Mouse (Mus musculus): Measurements from ENCODE around the gene Sp4. TPM values are rescaled to one million over a fixed set of nuclear protein-coding genes. Genes with fewer than 3 reads are reported as not detected.

The Sp4 gene
- polyA plus RNA-seq, 1 experiment from 2014 or later, result 16.8 TPM

- Histone ChIP-seq H3K27ac (ENCODE audit: low read depth, low read length) (no peak overlapping the region), H3K9ac (ENCODE audit: low read depth, low read length) (no peak overlapping the region), H3K4me2 (replicated peaks; ENCODE audit: low read depth, low read length) (no peak overlapping the region), H3K4me1 (replicated peaks; ENCODE audit: control insufficient read depth, insufficient read depth, low read length) (peaks cover 3% of the 10 kb centered on the region; the same call in 1 of the 2 replicates), H3K4me3 (ENCODE audit: low read depth, low read length) (no peak overlapping the region), H3K27me3 (ENCODE audit: control insufficient read depth, insufficient read depth, low read length) (no peaks in the 10 kb centered on the region), H3K9me3 (ENCODE audit: control insufficient read depth, low read length) (no peaks in the 10 kb centered on the region), H3K36me3 (ENCODE audit: control insufficient read depth, insufficient read depth, low read length) (no peaks in the 10 kb centered on the region)
- DNase-seq (ENCODE audit: low spot score) (no peak), ATAC-seq (ENCODE audit: low FRiP score) (no peak)
- 90% methylated on average over 2 of the region's 2 CpGs for WGBS
Observed at GRCm38 (mm10) chr12:118296236-118296635, 5.0 kb downstream of the Sp4 start.

DNA sequence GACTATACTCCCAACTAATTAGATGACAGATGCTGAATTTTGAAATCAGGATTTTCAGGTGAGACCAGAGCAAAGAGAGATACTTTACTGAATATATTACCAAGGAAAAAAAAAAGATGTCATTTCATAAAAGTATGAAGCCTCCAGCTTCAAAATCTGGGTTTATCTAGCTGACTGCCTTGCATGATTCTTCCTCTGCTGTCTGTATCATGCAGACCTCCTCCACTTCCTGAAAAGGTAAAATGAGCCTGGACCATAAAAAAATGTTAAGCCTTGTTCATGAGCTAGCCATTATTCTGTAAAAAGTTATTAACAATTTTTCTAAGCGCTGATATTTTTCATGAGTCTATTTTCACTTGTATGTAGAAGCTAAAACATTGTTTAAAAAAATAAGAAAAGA, 5.4 kb downstream of the Sp4 start:
- no peak for ATAC-seq (ENCODE audit: low FRiP score)
- Histone ChIP-seq H3K36me3 (ENCODE audit: control insufficient read depth, insufficient read depth, low read length) (no peaks in the 10 kb centered on the region), H3K4me1 (replicated peaks; ENCODE audit: control insufficient read depth, insufficient read depth, low read length) (peaks cover 3% of the 10 kb centered on the region; the same call in 1 of the 2 replicates), H3K4me3 (ENCODE audit: low read depth, low read length) (no peak overlapping the region), H3K27ac (ENCODE audit: low read depth, low read length) (no peak overlapping the region), H3K9ac (ENCODE audit: low read depth, low read length) (no peak overlapping the region), H3K4me2 (replicated peaks; ENCODE audit: low read depth, low read length) (no peak overlapping the region), H3K9me3 (ENCODE audit: control insufficient read depth, low read length) (no peaks in the 10 kb centered on the region), H3K27me3 (ENCODE audit: control insufficient read depth, insufficient read depth, low read length) (no peaks in the 10 kb centered on the region)
- 98% methylated on average over 1 of the region's 1 CpGs for WGBS
- DNase-seq (ENCODE audit: low spot score), result no peak

GRCm38 (mm10) chr12:118288947-118289346, 12.3 kb downstream of the Sp4 start:
- 90% methylated on average over 1 of the region's 1 CpGs for WGBS
- Histone ChIP-seq H3K36me3 (ENCODE audit: control insufficient read depth, insufficient read depth, low read length) (no peaks in the 10 kb centered on the region), H3K9me3 (ENCODE audit: control insufficient read depth, low read length) (no peaks in the 10 kb centered on the region), H3K4me3 (ENCODE audit: low read depth, low read length) (no peak overlapping the region), H3K27me3 (ENCODE audit: control insufficient read depth, insufficient read depth, low read length) (no peaks in the 10 kb centered on the region), H3K9ac (ENCODE audit: low read depth, low read length) (no peak overlapping the region), H3K4me1 (replicated peaks; ENCODE audit: control insufficient read depth, insufficient read depth, low read length) (no peaks in the 10 kb centered on the region), H3K27ac (ENCODE audit: low read depth, low read length) (no peak overlapping the region), H3K4me2 (replicated peaks; ENCODE audit: low read depth, low read length) (no peak overlapping the region)
- DNase-seq (ENCODE audit: low spot score) (no peak), ATAC-seq (ENCODE audit: low FRiP score) (no peak)

- Histone ChIP-seq H3K27me3 (ENCODE audit: control insufficient read depth, insufficient read depth, low read length) (no peaks in the 10 kb centered on the region), H3K27ac (ENCODE audit: low read depth, low read length) (no peak overlapping the region), H3K4me2 (replicated peaks; ENCODE audit: low read depth, low read length) (no peak overlapping the region), H3K9me3 (ENCODE audit: control insufficient read depth, low read length) (no peaks in the 10 kb centered on the region), H3K36me3 (ENCODE audit: control insufficient read depth, insufficient read depth, low read length) (no peaks in the 10 kb centered on the region), H3K9ac (ENCODE audit: low read depth, low read length) (no peak overlapping the region), H3K4me1 (replicated peaks; ENCODE audit: control insufficient read depth, insufficient read depth, low read length) (no peaks in the 10 kb centered on the region), H3K4me3 (ENCODE audit: low read depth, low read length) (no peak overlapping the region)
- 89% methylated on average over 6 of the region's 6 CpGs for WGBS
- ATAC-seq (ENCODE audit: low FRiP score) (no peak), DNase-seq (ENCODE audit: low spot score) (no peak)
Observed at GRCm38 (mm10) chr12:118285099-118285498, 16.1 kb downstream of the Sp4 start.

DNA sequence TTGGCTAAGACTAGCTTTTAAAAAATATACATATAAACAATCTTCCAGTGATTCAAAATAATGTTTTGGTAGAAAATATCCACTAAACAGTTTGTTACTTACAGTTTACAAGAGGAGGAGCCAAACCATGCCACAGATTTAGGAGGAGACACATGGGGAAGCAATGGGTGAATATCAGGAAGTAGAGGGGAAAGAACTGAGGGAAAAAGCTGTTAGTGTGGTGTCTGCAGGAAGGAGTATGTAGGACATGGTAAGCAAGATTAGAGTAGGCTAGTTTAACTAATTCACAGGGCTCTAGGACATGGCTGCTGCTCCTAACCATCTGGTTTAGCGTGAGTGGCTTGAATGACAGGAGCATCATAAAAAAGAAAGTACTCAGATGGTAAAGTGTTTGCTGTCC, 19.3 kb downstream of the Sp4 start:
- Histone ChIP-seq H3K4me3 (ENCODE audit: low read depth, low read length) (no peak overlapping the region), H3K36me3 (ENCODE audit: control insufficient read depth, insufficient read depth, low read length) (no peaks in the 10 kb centered on the region), H3K27me3 (ENCODE audit: control insufficient read depth, insufficient read depth, low read length) (no peaks in the 10 kb centered on the region), H3K9me3 (ENCODE audit: control insufficient read depth, low read length) (no peaks in the 10 kb centered on the region), H3K4me2 (replicated peaks; ENCODE audit: low read depth, low read length) (no peak overlapping the region), H3K9ac (ENCODE audit: low read depth, low read length) (no peak overlapping the region), H3K27ac (ENCODE audit: low read depth, low read length) (no peak overlapping the region), H3K4me1 (replicated peaks; ENCODE audit: control insufficient read depth, insufficient read depth, low read length) (no peaks in the 10 kb centered on the region)
- no peak for ATAC-seq (ENCODE audit: low FRiP score)
- DNase-seq (ENCODE audit: low spot score), result no peak
- WGBS, result 84% methylated on average over 1 of the region's 1 CpGs

- no peaks in the 10 kb centered on the region for H3K27me3 ChIP-seq (ENCODE audit: control insufficient read depth, insufficient read depth, low read length)
- ATAC-seq (ENCODE audit: low FRiP score), result no peak
- no peak overlapping the region for H3K27ac ChIP-seq (ENCODE audit: low read depth, low read length)
- no peaks in the 10 kb centered on the region for H3K36me3 ChIP-seq (ENCODE audit: control insufficient read depth, insufficient read depth, low read length)
- H3K9ac ChIP-seq (ENCODE audit: low read depth, low read length), result no peak overlapping the region
- DNase-seq (ENCODE audit: low spot score), result no peak
- no peaks in the 10 kb centered on the region for H3K4me1 ChIP-seq (replicated peaks; ENCODE audit: control insufficient read depth, insufficient read depth, low read length)
- no peaks in the 10 kb centered on the region for H3K9me3 ChIP-seq (ENCODE audit: control insufficient read depth, low read length)
- no peak overlapping the region for H3K4me3 ChIP-seq (ENCODE audit: low read depth, low read length)
- 84% methylated on average over 5 of the region's 5 CpGs for WGBS
- no peak overlapping the region for H3K4me2 ChIP-seq (replicated peaks; ENCODE audit: low read depth, low read length)
Observed at GRCm38 (mm10) chr12:118276385-118276784, 24.9 kb downstream of the Sp4 start.

- ATAC-seq (ENCODE audit: low FRiP score) (no peak), DNase-seq (ENCODE audit: low spot score) (no peak)
- Histone ChIP-seq H3K9me3 (ENCODE audit: control insufficient read depth, low read length) (no peaks in the 10 kb centered on the region), H3K4me1 (replicated peaks; ENCODE audit: control insufficient read depth, insufficient read depth, low read length) (no peaks in the 10 kb centered on the region), H3K27me3 (ENCODE audit: control insufficient read depth, insufficient read depth, low read length) (no peaks in the 10 kb centered on the region), H3K9ac (ENCODE audit: low read depth, low read length) (no peak overlapping the region), H3K4me3 (ENCODE audit: low read depth, low read length) (no peak overlapping the region), H3K4me2 (replicated peaks; ENCODE audit: low read depth, low read length) (no peak overlapping the region), H3K27ac (ENCODE audit: low read depth, low read length) (no peak overlapping the region), H3K36me3 (ENCODE audit: control insufficient read depth, insufficient read depth, low read length) (no peaks in the 10 kb centered on the region)
Observed at GRCm38 (mm10) chr12:118264905-118265304, 36.3 kb downstream of the Sp4 start.

- Histone ChIP-seq H3K9me3 (ENCODE audit: control insufficient read depth, low read length) (no peaks in the 10 kb centered on the region), H3K4me3 (ENCODE audit: low read depth, low read length) (no peak overlapping the region), H3K9ac (ENCODE audit: low read depth, low read length) (no peak overlapping the region), H3K27me3 (ENCODE audit: control insufficient read depth, insufficient read depth, low read length) (no peaks in the 10 kb centered on the region), H3K27ac (ENCODE audit: low read depth, low read length) (no peak overlapping the region), H3K4me1 (replicated peaks; ENCODE audit: control insufficient read depth, insufficient read depth, low read length) (no peaks in the 10 kb centered on the region), H3K36me3 (ENCODE audit: control insufficient read depth, insufficient read depth, low read length) (no peaks in the 10 kb centered on the region), H3K4me2 (replicated peaks; ENCODE audit: low read depth, low read length) (no peak overlapping the region)
- DNase-seq (ENCODE audit: low spot score) (no peak), ATAC-seq (ENCODE audit: low FRiP score) (no peak)
- 84% methylated on average over 1 of the region's 1 CpGs for WGBS
Observed at GRCm38 (mm10) chr12:118263878-118264277, 37.4 kb downstream of the Sp4 start.

DNA sequence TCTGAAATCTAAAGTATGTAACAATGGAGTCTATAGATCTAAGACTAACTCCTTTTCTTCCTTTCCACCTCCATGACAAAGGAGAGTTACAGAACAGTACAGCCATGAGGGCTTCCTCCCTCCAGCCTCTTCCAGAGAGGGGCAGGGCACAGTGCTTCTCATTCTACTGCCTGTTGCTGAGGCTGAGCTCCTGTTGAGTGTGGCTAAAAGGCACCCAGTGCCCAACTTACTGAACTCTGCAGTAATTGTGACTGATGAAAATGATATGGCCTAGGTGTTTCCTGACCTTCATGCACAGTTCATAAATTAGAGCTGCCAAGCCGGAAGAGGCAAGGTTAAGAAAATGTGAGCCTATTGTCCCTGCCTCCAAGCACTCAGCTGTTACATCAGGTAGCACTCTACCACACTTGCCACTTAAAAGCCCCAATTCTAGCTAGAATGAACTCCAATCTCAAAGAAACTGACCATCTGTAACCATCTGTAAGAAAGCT, 45.9 kb downstream of the Sp4 start:
- Histone ChIP-seq H3K4me2 (replicated peaks; ENCODE audit: low read depth, low read length) (no peak overlapping the region), H3K27me3 (ENCODE audit: control insufficient read depth, insufficient read depth, low read length) (no peaks in the 10 kb centered on the region), H3K9me3 (ENCODE audit: control insufficient read depth, low read length) (no peaks in the 10 kb centered on the region), H3K4me1 (replicated peaks; ENCODE audit: control insufficient read depth, insufficient read depth, low read length) (no peaks in the 10 kb centered on the region), H3K9ac (ENCODE audit: low read depth, low read length) (no peak overlapping the region), H3K4me3 (ENCODE audit: low read depth, low read length) (no peak overlapping the region), H3K27ac (ENCODE audit: low read depth, low read length) (no peak overlapping the region), H3K36me3 (ENCODE audit: control insufficient read depth, insufficient read depth, low read length) (no peaks in the 10 kb centered on the region)
- DNase-seq (ENCODE audit: low spot score), result no peak
- WGBS, result 86% methylated on average over 1 of the region's 1 CpGs
- no peak for ATAC-seq (ENCODE audit: low FRiP score)
